Mouse (Mus musculus) lung, embryonic 15.5 days (tissue): ENCODE measurements at regions not wholly inside any gene's neighbourhood (a gene's known extent, or its start where the extent isn't known, plus 50 kb on each side); places are given as distances from the start of the nearest gene placed in this dataset.
A peak's percentile ranks its signal among the peaks of the same experiment; 100 is the strongest.

Source experiments
- ATAC-seq: fragments of 200-750 bp; cut with Nextera tagmentation; 2 replicates; pipeline ENCODE4 v1.8.0; 2017; ENCODE audit warnings: moderate number of reproducible peaks, borderline replicate concordance; ENCODE audit not compliant: low FRiP score, low TSS enrichment; ENCODE audit errors: extremely low read depth
- H3K27ac ChIP-seq: fragments of 300-500 bp; sonication (generic); 2 replicates; pipeline ENCODE4 v1.5.1; 2015; ENCODE audit warnings: moderate library complexity, mild to moderate bottlenecking, inconsistent platforms
- H3K27me3 ChIP-seq: fragments of 300-500 bp; sonication (generic); 2 replicates; pipeline ENCODE4 v1.6.1; 2015; ENCODE audit warnings: inconsistent platforms
- H3K36me3 ChIP-seq: fragments of 300-500 bp; sonication (generic); 2 replicates; pipeline ENCODE4 v1.6.1; 2015; ENCODE audit warnings: inconsistent platforms
- H3K4me1 ChIP-seq: fragments of 300-500 bp; sonication (generic); 2 replicates; pipeline ENCODE4 v1.6.1; 2015; ENCODE audit warnings: inconsistent platforms
- H3K4me2 ChIP-seq: fragments of 300-500 bp; sonication (generic); 2 replicates; pipeline ENCODE4 v1.6.1; 2015; ENCODE audit warnings: inconsistent platforms, mild to moderate bottlenecking, moderate library complexity
- H3K4me3 ChIP-seq: fragments of 300-500 bp; sonication (generic); 2 replicates; pipeline ENCODE4 v1.5.1; 2015; ENCODE audit warnings: mild to moderate bottlenecking, inconsistent platforms
- H3K9ac ChIP-seq: fragments of 300-500 bp; sonication (generic); 2 replicates; pipeline ENCODE4 v1.6.1; 2015; ENCODE audit warnings: inconsistent platforms
- H3K9me3 ChIP-seq: fragments of 300-500 bp; sonication (generic); 2 replicates; pipeline ENCODE4 v1.6.1; 2016; ENCODE audit warnings: inconsistent platforms
- WGBS: fragments of 180-500 bp; shearing (Covaris S2); methylation state at CpG from one replicate; pipeline ENCODE4 v1.1.7; 2015; 5-methylcytosine and 5-hydroxymethylcytosine counted together

DNA sequence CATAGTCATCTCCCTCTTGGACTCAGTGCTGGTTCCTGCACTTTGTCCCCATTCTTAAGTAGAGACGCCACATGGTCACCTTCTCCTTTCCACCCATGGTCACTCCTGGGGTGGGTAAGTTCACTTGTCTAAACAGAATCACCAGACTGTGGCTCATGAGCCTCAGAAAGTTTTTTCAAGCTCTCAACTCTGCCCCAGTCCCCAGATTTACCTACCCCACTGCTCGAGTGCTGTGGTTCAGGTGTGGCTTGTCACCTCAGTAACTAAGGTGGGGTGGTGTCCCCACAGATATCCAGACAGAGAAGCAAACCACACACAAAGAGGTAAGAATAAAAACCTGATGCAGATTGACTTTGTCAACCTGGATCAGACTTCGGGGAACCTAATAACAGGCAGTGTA lies 87.6 kb downstream of the Rpl10-ps3 start:
- Histone ChIP-seq H3K4me2 (no peak overlapping the region), H3K9me3 (no peaks in the 10 kb centered on the region), H3K27ac (no peak overlapping the region), H3K36me3 (no peaks in the 10 kb centered on the region), H3K4me1 (no peaks in the 10 kb centered on the region), H3K9ac (no peak overlapping the region), H3K4me3 (no peak overlapping the region), H3K27me3 (no peaks in the 10 kb centered on the region)
- ATAC-seq = no peak
- 80% methylated on average over 3 of the region's 3 CpGs for WGBS

DNA sequence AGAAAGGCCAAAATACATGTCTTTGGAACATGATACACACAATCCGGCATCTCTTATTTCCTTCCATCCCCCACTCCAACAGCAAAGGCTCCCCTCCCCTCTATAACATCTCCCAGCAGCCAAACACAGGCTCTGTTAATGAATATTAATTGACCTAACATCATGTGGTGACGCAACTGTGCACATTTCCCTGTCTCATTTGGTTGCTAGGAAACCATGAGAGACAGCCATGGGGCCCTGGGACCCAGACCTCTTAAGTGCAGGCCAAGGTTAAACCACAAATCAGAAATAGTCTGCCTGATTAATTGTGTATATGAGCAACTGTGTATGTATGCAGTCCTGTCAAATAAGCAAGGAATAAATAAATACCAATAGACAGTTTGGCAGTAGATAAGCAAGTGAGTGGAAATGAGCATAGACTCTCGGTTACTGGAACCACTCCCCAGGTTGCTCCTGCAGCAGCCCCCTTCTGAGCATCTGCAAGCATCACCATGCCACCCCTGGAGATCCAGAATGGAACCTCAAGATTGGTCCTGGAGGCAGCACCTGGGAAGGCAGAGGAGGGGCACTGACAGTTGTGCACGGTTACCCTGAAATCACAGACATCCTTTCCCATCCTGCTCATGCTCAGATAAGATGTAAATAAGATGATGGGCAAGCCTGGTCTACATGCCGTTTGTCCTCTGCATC lies 99.6 kb downstream of the Rpl10-ps3 start:
- no peaks in the 10 kb centered on the region for H3K36me3 ChIP-seq
- H3K4me3 ChIP-seq = no peak overlapping the region
- 0 out of 2 replicates have a peak, but pooled peaks cover 6% of the 10 kb centered on the region for H3K4me1 ChIP-seq
- H3K27ac ChIP-seq = no peak overlapping the region
- WGBS = 30% methylated on average over 5 of the region's 5 CpGs
- ATAC-seq = no peak
- H3K9ac ChIP-seq = no peak overlapping the region
- H3K27me3 ChIP-seq = no peaks in the 10 kb centered on the region
- no peaks in the 10 kb centered on the region for H3K9me3 ChIP-seq
- H3K4me2 ChIP-seq = no peak overlapping the region

DNA sequence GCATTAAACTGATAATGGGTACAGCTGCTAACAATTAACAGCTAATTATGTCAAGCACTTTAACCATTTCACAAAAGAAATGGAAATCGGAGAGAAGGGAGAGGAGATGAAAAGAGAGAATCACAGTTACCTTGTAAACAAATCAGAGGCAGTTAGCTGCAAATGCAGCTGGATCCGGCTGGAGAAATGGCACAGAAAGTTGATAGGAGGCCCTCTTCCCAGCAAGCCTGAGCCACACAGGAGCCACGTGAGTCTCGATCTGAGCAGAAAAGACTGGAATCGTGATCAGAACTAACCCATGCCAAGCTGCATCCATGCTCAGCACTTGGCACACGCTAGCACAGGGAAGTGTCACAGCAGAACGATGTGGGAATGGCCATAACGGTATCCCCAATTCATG lies 103.8 kb downstream of the Rpl10-ps3 start:
- H3K27me3 ChIP-seq = no peaks in the 10 kb centered on the region
- H3K36me3 ChIP-seq = no peaks in the 10 kb centered on the region
- no peak overlapping the region for H3K4me2 ChIP-seq
- no peak overlapping the region for H3K9ac ChIP-seq
- H3K4me3 ChIP-seq = no peak overlapping the region
- H3K4me1 ChIP-seq = peaks cover 9% of the 10 kb centered on the region; the same call in 1 of the 2 replicates
- no peak overlapping the region for H3K27ac ChIP-seq
- no peak for ATAC-seq
- 43% methylated on average over 8 of the region's 8 CpGs for WGBS
- H3K9me3 ChIP-seq = no peaks in the 10 kb centered on the region

DNA sequence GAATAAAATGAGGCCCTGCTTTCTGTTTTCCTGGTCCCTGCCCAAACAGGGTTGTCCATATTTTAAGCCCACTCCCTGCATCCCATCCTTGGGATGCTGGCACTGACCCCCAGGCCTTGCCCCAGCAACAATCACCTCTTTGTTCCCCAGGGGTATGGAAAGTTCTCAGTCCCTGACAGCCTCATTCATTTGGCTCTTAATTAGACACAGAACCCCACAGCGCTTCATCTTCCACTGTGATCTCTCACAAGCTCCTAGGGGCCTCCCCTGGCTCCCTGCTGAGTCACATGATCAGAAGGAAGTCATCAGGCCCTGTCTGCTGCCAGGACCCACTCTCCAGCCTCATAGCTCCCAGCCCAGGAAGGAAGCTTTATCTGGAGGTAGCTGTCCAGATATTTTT lies 108.9 kb downstream of the Rpl10-ps3 start:
- Histone ChIP-seq H3K27me3 (no peaks in the 10 kb centered on the region), H3K4me2 (no peak overlapping the region), H3K9me3 (no peaks in the 10 kb centered on the region), H3K27ac (no peak overlapping the region), H3K9ac (no peak overlapping the region), H3K4me3 (no peak overlapping the region), H3K4me1 (peaks cover 9% of the 10 kb centered on the region; the same call in 1 of the 2 replicates), H3K36me3 (no peaks in the 10 kb centered on the region)
- WGBS = 62% methylated on average over 1 of the region's 1 CpGs
- peak; percentile 42; the same call in 1 of the 2 replicates for ATAC-seq

DNA sequence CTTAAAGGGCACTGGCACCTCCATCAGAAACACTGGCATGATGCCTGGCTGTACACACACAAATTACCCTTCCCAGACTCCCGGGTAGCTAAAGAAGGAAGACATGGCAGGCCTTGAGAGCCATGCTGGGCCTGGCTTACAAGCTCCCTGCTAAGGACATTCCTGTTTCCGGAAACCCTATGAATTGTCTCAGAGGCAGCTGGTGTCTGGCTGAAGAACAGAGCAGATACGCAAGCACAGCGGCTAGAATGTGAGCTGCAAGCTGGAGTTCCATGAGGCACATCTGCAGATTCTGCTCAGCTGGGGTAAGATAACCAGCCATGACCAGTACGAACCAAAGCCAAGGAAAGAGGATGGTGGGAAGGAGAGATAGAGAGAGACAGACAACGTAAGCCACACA lies 110.1 kb downstream of the Rpl10-ps3 start:
- 86% methylated on average over 6 of the region's 6 CpGs for WGBS

DNA sequence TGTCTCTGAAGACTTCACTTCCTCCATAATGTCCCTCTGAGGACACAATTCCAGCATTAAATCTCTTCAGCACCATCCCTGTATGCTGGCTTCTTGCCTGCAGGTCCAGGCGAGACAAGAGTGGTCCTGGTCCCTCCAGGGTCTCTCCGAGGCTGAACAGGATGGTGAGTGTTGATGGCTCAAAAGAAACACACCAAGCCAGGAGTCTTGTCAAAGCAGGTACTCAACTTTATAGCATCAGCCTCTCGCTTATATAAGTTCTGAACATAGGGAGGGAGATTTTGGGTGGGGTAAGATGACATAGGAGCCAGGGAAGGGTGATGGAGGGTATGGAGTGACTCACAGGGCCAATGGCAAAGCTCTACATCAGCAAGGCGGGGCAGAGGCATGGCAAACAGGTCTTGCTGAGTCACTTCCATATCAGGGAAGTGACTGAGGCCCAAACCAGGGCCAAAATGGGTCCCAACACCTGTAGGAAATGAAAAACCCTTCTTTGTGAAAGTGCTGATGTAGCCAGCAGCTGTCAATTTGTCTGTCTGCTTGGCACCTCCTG lies 111.7 kb downstream of the Rpl10-ps3 start:
- ATAC-seq = no peak
- H3K4me3 ChIP-seq = no peak overlapping the region
- WGBS = 75% methylated on average over 4 of the region's 4 CpGs
- no peaks in the 10 kb centered on the region for H3K27me3 ChIP-seq
- no peak overlapping the region for H3K9ac ChIP-seq
- no peaks in the 10 kb centered on the region for H3K9me3 ChIP-seq
- H3K36me3 ChIP-seq = no peaks in the 10 kb centered on the region
- peaks cover 9% of the 10 kb centered on the region; the same call in 1 of the 2 replicates for H3K4me1 ChIP-seq
- H3K27ac ChIP-seq = no peak overlapping the region
- H3K4me2 ChIP-seq = no peak overlapping the region

More for the DNA sequence above, 110.1 kb downstream of the Rpl10-ps3 start:
- Histone ChIP-seq H3K9me3 (no peaks in the 10 kb centered on the region), H3K9ac (no peak overlapping the region), H3K4me2 (no peak overlapping the region), H3K36me3 (no peaks in the 10 kb centered on the region), H3K4me1 (peaks cover 9% of the 10 kb centered on the region; the same call in 1 of the 2 replicates), H3K27me3 (no peaks in the 10 kb centered on the region), H3K27ac (no peak overlapping the region), H3K4me3 (no peak overlapping the region)
- no peak for ATAC-seq

DNA sequence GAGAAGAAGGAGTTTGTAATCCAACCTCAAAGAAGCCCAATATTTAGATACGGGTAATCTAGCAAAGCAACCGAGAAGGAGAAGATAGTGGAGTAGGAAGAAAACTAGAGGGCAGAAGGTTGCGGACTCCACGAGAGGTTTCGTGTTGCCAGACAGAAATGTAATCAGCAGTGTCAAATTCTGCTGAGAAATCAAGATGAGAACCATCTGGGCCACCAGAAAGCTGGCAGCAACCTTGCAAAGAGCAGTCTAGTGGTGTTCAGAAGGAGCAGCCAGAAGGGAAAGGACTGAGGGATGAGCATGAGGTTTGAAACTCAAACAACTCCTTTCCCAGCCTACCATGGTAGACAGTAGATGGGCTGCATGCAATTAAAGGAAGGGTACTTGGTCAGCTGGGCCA lies 134.3 kb downstream of the Rpl10-ps3 start:
- ATAC-seq = no peak; the same call in 1 of the 2 replicates
- H3K9me3 ChIP-seq = no peaks in the 10 kb centered on the region
- no peak overlapping the region for H3K4me3 ChIP-seq
- no peaks in the 10 kb centered on the region for H3K4me1 ChIP-seq
- H3K4me2 ChIP-seq = no peak overlapping the region
- H3K36me3 ChIP-seq = no peaks in the 10 kb centered on the region
- WGBS = 38% methylated on average over 5 of the region's 5 CpGs
- H3K27ac ChIP-seq = no peak overlapping the region
- no peaks in the 10 kb centered on the region for H3K27me3 ChIP-seq
- no peak overlapping the region for H3K9ac ChIP-seq

DNA sequence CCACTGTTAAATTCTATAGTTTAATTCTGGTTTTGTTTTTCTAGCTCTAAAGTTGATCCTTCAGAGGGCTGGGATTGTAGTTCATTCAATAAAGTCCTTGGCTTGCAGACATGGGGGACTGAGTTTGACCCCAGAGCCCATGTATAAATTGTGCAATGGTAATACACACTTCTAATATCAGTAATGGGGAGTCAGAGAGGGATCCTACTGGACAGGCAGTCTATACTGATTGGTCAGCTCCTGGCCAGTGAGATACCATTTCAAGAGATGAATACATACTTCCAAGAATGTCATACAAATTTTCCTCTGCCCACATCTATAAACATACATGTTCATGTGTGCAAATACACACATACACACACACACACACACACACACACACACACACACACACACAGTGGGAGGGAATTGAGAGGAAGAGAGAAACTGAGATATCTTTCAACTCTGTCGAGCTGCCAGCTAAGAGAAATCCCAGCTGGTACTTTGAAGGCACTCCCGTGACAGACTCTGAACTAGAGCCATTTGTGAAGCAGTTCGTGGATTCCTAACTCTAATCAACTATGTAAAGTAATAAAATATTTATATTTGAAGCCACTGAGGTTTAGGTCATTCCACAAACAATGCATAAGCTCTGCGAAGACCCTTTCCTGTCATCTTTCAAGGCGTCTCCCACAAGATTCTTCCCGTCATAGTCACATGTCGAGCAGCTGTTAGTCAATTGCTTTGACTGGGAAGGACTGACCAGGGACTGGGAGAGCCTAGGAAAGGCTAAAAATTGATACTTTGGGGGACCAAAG lies 145.1 kb downstream of the Rpl10-ps3 start:
- H3K4me3 ChIP-seq = no peak overlapping the region
- no peak overlapping the region for H3K4me2 ChIP-seq
- no peaks in the 10 kb centered on the region for H3K36me3 ChIP-seq
- peak; percentile 80; the same call in 1 of the 2 replicates for ATAC-seq
- H3K4me1 ChIP-seq = no peaks in the 10 kb centered on the region; the same call in 1 of the 2 replicates
- H3K27me3 ChIP-seq = no peaks in the 10 kb centered on the region; the same call in 1 of the 2 replicates
- H3K27ac ChIP-seq = peak overlapping the region; percentile 29; the same call in 1 of the 2 replicates
- H3K9me3 ChIP-seq = no peaks in the 10 kb centered on the region
- no peak overlapping the region for H3K9ac ChIP-seq
- WGBS = 30% methylated on average over 7 of the region's 7 CpGs

DNA sequence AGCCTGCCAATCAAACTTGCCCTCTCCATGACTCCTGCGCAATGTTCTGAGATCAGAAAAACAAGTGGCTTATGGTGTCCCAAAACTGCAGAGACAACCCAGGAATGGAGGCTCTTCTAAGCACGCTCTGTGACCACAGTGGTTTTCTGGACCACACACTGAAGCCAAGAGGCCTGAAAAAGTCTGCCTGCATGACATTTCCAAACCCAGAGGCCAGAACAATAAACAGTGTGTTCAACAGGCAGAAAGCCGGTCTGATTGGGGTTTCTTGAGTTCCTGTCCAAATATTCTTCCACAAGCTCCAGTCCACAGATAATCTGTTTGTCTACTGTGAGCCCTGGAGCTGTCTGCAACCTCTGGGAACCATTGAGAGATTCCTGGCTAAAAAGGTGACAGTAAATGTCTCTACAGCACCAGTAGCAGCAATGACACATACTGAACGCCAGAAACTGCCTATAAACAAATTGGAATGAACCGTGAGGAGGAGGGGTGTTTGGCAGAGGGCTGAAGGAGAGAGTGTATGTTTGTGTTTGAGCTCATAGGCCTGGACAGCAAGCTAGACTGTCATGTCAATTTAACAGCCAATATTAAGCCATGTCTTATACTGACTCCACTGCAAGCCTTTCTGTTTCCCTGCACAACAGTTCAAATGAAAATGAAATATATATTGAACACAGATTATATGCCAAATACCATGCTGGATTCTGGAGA lies 152.2 kb downstream of the Rpl10-ps3 start:
- Histone ChIP-seq H3K27ac (peak overlapping the region; percentile 67), H3K27me3 (no peaks in the 10 kb centered on the region; the same call in 1 of the 2 replicates), H3K9ac (no peak overlapping the region), H3K9me3 (no peaks in the 10 kb centered on the region), H3K36me3 (no peaks in the 10 kb centered on the region), H3K4me3 (no peak overlapping the region), H3K4me1 (peaks cover 32% of the 10 kb centered on the region), H3K4me2 (no peak overlapping the region)
- 15% methylated on average over 5 of the region's 5 CpGs for WGBS
- peak; percentile 89 for ATAC-seq

DNA sequence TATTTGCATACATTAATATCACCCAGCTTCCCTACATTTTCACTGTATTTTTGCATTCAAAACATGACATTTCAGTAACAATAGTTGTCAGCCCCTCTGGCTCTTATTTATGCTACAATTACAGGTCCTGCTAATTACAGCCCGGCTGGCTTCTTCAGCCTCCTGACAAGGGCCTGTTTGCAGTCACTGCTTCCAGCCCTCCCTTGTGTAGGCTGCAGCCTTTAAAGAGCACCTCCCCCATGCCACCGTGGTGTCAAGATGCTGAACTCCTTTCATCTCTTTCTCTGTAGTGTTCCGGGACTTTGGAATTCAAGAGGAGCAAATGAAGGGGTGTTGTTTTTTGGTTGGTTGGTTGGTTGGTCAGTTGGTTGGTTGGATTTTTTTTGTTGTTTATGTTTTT lies 153.6 kb downstream of the Rpl10-ps3 start:
- Histone ChIP-seq H3K4me3 (no peak overlapping the region), H3K9me3 (no peaks in the 10 kb centered on the region), H3K4me1 (peaks cover 32% of the 10 kb centered on the region), H3K4me2 (no peak overlapping the region), H3K36me3 (no peaks in the 10 kb centered on the region), H3K27ac (no peak overlapping the region), H3K27me3 (no peaks in the 10 kb centered on the region; the same call in 1 of the 2 replicates), H3K9ac (no peak overlapping the region)
- no peak for ATAC-seq
- 26% methylated on average over 3 of the region's 3 CpGs for WGBS

DNA sequence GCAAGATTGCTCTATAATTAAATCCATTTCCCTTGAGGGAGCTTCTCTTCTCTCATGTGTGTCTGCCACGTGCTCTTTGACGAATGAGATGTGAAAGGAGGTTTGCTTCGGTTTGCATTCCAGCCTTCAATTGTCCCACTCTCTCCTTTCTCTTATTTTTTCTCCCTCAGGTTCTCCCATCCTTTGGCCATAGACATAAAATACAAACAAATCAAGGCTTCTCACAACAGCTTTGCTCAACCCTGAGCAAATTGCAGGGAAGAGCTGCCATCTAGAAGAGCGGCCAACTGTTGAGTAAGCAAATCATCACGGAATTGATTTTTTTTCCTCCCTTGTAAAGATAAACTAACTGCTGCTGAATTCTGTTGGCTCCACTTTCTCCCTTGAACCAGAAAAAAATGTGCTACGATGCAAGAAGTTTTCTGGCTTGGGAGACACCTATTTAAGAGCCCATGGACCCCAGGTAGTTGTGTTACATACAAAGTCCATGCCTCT lies 156.1 kb downstream of the Rpl10-ps3 start:
- H3K4me1 ChIP-seq = peaks cover 32% of the 10 kb centered on the region
- no peak overlapping the region for H3K4me2 ChIP-seq
- no peaks in the 10 kb centered on the region for H3K27me3 ChIP-seq
- WGBS = 30% methylated on average over 6 of the region's 6 CpGs
- peak; percentile 33; the same call in 1 of the 2 replicates for ATAC-seq
- H3K9ac ChIP-seq = no peak overlapping the region
- H3K4me3 ChIP-seq = no peak overlapping the region
- no peaks in the 10 kb centered on the region for H3K9me3 ChIP-seq
- no peaks in the 10 kb centered on the region for H3K36me3 ChIP-seq
- peak overlapping the region; percentile 64 for H3K27ac ChIP-seq
